Mouse (Mus musculus): ENCODE measurements around the gene Spsb3.

Spsb3 gene

GRCm38 (mm10) chr17:24886134-24886931 lies at the start of gene Spsb3, which contains the start of gene Nubp2:
Gene Spsb3 (plus strand): TSS chr17:24886643.
Gene Nubp2 (minus strand): TSS chr17:24886349.
- peak; percentile 97 for DNase-seq

- DNase-seq, result no peak
Measured at GRCm38 (mm10) chr17:24839842-24840241, 46.6 kb upstream of the Spsb3 start, which contains the start of gene Hagh. Gene Hagh (plus strand): TSS chr17:24840143.

GRCm38 (mm10) chr17:24840341-24840740 lies 46.1 kb upstream of the Spsb3 start:
- DNase-seq, result no peak

GRCm38 (mm10) chr17:24841133-24841532 lies 45.3 kb upstream of the Spsb3 start:
- no peak for DNase-seq

- DNase-seq, result no peak
Measured at GRCm38 (mm10) chr17:24842631-24843030, 43.8 kb upstream of the Spsb3 start.

- no peak for DNase-seq
Measured at GRCm38 (mm10) chr17:24844525-24844924, 41.9 kb upstream of the Spsb3 start.

GRCm38 (mm10) chr17:24847386-24847785 lies 39.1 kb upstream of the Spsb3 start:
- DNase-seq, result no peak

- no peak for DNase-seq
Measured at GRCm38 (mm10) chr17:24848600-24849031, 37.8 kb upstream of the Spsb3 start.

GRCm38 (mm10) chr17:24849733-24850064 lies 36.7 kb upstream of the Spsb3 start:
- no peak for DNase-seq

GRCm38 (mm10) chr17:24850065-24850772 lies 36.2 kb upstream of the Spsb3 start, which contains the start of gene Fahd1:
Gene Fahd1 (minus strand): TSS chr17:24850364.
- peak; percentile 87 for DNase-seq

- DNase-seq, result no peak
Measured at GRCm38 (mm10) chr17:24850773-24851127, 35.7 kb upstream of the Spsb3 start.

GRCm38 (mm10) chr17:24851381-24852125 lies 34.9 kb upstream of the Spsb3 start:
- DNase-seq, result no peak

- no peak for DNase-seq
Measured at GRCm38 (mm10) chr17:24855838-24856464, 30.5 kb upstream of the Spsb3 start.

GRCm38 (mm10) chr17:24856589-24856988 lies 29.9 kb upstream of the Spsb3 start:
- DNase-seq, result no peak

- no peak for DNase-seq
Measured at GRCm38 (mm10) chr17:24857831-24858470, 28.5 kb upstream of the Spsb3 start.

GRCm38 (mm10) chr17:24858967-24859366 lies 27.5 kb upstream of the Spsb3 start:
- no peak for DNase-seq

- no peak for DNase-seq
Measured at GRCm38 (mm10) chr17:24860076-24860475, 26.4 kb upstream of the Spsb3 start.

- DNase-seq, result no peak
Measured at GRCm38 (mm10) chr17:24861785-24862184, 24.7 kb upstream of the Spsb3 start.

- DNase-seq, result no peak
Measured at GRCm38 (mm10) chr17:24865776-24866175, 20.7 kb upstream of the Spsb3 start, which contains the start of gene Igfals. Gene Igfals (plus strand): TSS chr17:24865997.

GRCm38 (mm10) chr17:24867914-24868313 lies 18.5 kb upstream of the Spsb3 start:
- no peak for DNase-seq

- DNase-seq, result no peak
Measured at GRCm38 (mm10) chr17:24873695-24874404, 12.6 kb upstream of the Spsb3 start.

GRCm38 (mm10) chr17:24874405-24874745 lies 12.1 kb upstream of the Spsb3 start:
- DNase-seq, result no peak

Measured in right cerebral cortex, postnatal 4 days (tissue).